Mouse (Mus musculus) monocyte, adult 5-6 weeks (primary cell): ENCODE measurements at regions not wholly inside any gene's neighbourhood (a gene's known extent, or its start where the extent isn't known, plus 50 kb on each side); places are given as distances from the start of the nearest gene placed in this dataset.
A peak's percentile ranks its signal among the peaks of the same experiment; 100 is the strongest.
"Not testable (repeated sequence)": the region's sequence is repeated elsewhere in the genome, so short reads cannot be mapped to it uniquely, and the experiment has no call there.

Source experiments
- ATAC-seq: fragments of 153-309, 156-312 bp; replicated peaks from 2 replicates; pipeline ENCODE4 v1.8.0; 2017; ENCODE audit warnings: mild to moderate bottlenecking; ENCODE audit not compliant: low TSS enrichment, insufficient number of reproducible peaks, severe bottlenecking, poor library complexity, low FRiP score

DNA sequence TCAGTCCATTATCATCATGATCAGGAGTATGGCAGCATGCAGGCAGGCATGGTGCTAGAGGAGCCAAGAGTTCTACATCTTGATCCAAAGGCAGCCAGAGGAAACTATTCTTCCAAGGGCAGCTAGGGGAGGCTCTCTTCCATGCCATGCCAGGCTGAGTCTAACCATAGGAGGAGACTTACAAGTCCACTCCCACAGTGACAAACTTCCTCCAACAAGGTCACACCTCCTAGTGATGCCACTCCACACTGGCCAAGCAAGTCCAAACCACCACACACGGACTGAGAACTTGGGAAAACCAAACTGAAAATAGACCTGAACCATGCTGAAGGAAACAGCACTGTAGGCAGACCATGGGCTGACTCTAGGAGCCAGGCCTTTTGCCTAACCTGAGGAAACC is 197.4 kb downstream of the Prex1 start:
- ATAC-seq = no peak

DNA sequence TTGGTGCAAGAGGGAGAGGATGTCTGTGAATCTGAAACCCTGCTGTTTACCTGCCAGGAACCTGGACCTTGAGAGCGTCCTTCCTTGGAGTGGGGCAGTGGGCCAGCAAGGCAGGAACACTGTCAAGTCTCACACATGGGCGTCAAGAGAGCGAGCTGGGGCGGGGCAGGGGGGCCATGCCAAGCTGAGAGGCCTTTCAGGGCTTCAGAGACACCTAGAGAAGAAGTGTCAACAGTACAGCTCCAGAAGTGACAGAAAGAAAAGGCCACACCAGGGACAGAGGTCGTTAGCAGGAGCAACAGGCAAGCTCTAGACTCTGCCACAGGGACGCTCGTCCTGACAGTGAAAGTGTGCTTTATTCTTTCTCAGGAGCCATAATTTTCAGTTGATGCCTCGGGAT is 199.0 kb downstream of the Prex1 start:
- no peak for ATAC-seq

DNA sequence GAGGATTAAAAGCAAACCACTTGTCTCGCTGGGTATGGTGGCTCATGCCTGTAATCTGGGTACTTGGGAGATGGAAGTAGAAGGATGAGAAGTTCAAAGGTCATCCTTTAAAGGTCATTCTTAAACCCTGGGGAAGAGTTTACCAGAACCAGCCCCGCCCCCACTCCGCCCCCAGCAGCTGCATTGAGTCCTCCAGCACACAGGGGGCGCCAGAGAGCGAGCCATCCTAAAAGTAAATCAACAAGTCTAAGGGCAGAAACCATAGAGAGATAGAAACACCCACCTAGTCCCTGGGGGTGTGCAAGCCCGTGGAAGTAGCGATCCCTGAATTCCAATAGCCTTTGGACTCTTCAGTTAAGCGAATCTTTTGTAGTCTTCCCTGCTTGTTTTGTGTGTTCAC is 201.1 kb downstream of the Prex1 start:
- ATAC-seq = 0 out of 2 replicates have a peak, but pooled peaks have one; percentile 25

DNA sequence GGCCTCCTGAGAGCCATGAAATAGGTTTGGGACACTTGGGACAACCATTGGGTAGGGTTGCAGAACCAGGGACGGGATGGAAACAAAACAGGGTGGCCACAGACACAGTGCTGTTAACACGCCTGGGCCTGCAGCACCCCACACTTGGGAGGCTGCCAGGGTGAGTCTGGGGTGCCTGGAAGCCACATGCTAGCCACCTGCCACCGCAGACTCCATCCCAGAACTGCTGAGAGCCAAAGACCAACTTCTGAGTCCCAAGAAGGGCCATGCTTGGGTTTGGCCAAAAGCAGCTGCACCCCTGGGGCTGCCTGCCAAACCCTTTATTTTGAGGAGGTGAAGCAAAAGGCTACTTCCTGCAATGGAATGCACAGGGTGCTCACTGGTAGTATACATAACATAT is 202.2 kb downstream of the Prex1 start:
- ATAC-seq = not testable (repeated sequence)

DNA sequence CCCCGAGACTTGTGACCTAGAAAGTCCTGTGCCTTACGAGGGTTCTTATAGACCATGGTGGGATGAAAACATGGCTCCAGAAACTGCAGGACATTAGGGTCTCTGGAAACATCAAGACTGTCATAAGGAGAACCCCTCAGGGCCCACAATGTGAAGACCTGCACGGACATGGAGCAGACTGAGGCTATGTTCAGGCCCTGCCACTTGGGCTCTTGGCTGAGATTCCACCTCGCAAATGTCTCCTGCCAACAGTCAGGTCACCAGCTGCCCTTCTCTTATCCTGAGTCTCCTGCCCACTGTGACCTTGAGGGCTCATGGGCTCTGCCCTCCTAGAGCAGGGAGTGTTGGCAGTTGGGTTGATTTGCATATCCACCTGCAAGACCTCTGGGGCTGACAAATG is 202.9 kb downstream of the Prex1 start:
- no peak for ATAC-seq

DNA sequence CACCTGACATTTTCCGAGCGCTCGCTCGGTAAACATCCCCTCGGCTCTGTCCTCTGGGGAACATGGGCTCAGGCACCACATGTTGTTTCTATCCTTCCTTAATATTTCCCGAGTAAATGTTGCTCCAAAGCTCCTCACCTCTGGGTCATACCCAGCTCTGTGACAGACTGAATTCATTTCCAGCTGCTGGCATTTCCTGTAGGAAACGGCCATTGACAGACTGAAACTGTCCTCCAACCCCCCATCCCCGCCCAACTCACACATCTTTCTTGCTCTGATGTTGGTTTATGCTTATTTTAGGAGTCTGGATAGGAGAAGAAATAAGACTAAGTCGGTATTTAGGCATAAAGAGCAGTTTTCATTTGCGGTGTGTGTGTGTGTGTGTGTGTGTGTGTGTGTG is 204.0 kb downstream of the Prex1 start:
- no peak for ATAC-seq

DNA sequence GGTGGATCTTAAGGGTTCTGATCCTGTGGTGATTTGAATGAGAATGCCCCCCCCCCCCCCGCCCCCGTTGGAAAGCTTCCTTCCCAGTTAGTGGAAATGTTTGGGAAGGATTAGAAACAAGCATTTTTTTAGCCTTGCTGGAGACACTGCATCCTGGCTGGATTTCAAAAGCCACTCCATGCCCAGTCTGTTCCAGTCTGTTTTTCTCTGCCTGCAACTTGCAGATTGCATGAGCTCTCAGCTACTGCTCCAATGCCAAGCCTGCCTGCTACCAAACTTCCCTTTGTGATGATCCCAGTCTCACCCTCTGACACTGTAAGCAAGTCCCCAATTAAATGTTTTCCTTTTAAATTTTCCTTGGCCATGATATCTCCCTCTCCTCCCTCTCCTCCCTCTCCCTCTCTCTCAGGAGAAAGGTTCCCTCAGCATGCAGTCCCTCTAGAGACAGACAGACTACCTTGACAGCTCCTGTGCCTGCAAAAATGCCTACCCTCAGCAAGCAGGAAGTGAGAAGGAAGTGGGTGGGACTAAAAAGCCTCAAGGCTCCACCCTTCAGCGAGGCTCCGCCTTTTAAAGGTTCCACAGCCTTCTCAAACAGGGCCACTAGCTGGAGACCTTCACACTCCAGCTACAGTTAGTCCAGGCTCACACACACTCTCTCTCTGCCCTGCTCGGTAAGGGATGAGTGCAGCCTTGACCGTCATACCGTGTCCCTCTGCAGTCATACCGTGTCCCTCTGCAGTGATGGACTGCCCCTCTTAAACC is 204.8 kb downstream of the Prex1 start:
- no peak for ATAC-seq

DNA sequence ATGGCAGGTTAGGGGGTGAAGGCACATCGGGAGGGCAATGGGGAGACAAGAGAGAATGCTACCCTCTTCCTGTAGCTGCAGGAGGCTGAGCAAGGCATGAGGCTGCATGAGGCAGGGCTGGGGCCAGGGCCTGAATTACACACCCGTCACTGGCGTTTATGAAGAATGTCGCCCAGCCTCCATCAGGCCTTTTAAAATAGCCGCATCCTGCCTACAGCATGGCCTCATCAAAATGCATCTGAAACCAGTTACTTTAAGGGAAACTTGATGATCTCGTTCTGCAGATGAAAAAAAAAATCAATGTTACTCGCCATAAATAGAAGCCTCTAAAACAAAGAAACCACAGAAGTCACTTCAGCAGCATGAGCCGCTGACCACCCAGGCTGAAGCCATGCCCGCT is 208.3 kb downstream of the Prex1 start:
- ATAC-seq = no peak; the same call in 1 of the 2 replicates

DNA sequence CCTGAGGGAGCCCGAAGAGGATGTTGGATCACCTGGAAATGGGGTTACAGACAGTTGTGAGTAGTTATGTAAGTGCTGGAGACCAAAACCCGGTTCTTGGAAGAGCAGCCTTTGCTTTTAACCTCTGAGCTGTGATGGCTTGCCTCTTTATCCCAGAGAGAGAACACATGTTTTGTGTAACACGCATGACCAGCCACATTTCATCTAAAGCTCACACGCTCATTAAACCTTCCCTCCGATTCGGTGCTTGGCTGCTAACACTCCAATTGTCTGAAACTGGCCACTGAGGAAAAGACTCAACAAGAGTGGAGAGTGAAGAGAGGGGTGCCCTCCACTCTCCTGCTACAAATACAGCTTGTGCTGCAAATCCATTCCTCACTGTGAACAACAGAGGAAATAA is 210.0 kb downstream of the Prex1 start:
- no peak for ATAC-seq

DNA sequence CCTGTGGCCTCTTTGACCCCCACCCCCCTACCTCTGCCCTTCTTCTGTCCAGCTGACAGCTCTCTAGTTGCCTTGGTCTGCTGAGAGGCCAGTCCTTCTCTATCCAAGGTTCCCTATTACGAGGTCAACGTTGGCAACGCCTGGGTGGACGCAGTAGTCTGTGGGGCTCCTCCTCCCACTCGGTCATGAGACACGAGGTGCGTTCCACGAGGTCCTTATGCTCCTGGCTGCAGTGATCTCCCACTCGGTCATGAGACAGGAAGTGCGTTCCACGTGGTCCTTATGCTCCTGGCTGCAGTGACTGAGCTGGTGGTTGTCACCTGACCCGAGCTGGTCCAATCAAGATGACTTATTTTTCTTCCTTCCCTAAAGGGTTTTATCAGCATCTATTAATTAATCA is 220.7 kb downstream of the Prex1 start:
- no peak; the same call in 1 of the 2 replicates for ATAC-seq

DNA sequence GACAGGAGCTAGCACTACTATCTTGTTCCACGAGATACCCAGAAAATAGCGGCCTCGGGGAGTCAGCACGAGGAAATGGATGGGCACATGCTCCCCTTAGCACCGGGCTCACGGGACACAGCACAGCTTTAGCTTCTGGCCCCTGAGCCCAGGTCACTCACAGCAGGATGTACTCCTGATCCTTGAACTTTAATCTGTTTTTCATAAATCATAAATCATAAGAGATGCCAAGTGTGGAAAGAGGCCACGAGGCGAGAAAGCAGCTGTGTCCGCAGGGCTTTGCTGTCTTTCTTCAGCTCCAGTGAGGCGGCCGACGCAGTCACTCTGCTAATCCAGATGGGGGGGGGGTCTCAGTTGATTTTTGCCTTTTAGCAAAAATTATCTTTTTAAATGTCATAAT is 221.2 kb downstream of the Prex1 start:
- no peak for ATAC-seq

DNA sequence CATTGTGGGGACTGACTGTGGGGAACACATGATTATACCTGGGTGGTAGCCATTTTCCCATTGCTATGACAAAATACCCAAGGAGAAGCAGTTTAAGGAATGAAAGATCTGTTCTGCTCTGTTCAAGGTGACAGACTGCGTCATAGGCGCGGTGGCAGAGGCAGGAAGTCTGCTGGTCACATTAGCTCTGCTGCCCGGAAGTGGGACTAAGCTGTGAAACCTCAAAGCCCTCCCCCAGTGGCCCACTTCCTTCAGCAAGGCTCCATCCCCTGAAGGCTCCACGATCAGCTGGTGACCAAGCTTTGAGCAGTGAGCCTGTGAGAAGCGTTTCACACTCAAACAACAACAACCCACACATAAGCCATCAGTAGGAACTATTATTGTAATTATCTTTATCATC is 221.8 kb downstream of the Prex1 start:
- ATAC-seq = peak; percentile 82

DNA sequence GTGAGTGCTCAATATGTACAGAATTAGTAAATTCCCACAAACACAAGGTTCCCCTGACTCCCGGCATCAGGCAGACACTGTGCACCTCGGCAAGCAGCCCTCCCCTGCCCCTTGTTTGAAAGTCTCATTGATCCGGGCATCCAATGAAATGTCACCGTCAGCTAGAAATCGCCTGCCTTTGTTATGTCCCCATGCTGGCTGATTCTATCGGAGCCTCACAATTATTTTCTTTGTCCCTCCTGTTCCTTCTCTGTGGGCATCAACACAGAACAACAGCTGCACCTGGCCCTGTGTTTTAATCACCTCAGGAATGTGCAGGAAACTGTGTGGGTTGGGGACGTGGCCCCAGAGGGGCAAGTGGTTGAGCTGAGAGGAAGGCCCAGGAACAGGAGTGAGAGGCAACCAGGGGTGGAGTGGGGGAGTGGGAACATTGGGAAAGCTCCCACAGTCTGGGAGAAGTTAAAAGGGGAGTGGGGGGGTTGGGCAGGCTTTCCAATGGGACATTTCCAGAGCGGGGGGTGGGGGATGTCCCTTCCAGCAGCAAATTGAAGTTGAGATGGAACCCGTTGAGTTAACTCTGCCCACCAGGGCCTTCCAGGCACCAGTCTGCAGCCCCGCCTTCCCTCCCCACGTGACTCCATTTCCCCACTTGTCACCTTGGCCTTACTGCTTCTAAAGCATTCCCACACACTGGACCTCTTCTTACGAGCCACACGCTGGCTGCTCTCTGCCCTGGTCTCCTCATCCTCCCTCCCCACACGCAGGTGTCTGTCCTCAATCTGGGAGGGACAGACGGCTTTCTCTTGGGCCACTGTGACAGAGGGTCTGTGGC is 224.4 kb downstream of the Prex1 start:
- no peak for ATAC-seq

DNA sequence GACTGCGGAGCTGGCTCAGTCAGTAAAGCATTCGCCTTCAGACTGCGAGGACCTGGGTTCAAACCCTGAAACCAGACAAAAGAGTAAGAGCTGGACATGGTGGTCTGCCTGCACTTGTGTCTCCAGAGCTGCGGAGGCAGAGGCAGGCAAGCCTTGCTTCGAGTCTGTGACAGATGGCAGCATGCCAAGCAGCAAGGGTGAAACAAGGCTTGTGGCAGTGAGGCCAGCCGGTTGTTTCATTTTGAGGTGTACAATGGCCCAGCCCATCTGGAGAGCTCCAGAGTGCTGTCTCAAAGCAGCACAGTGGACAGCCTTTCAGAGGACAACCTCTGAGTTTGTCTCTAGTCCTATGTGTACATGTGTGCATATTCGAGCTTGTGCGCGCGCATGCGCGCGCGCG is 225.9 kb downstream of the Prex1 start:
- ATAC-seq = no peak

DNA sequence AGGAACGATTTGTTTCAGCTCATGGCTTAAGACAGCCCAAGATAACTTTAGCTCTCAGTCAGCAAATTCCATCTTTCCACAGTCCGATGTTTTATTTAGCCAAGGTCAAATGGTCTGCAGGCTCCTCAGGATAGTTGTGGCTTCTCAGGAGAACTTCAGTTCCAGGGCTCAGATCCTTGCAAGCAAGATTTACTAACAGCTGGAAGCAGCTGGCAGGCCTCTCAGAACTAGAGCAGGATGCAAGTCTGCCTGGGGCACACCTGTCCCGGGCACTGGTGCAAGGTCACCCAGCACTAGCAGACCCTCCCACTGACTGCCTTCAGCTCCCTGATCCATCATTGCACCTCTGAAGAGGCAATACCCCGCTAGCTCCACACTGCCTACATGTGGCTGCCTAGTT is 227.8 kb downstream of the Prex1 start:
- ATAC-seq = no peak

DNA sequence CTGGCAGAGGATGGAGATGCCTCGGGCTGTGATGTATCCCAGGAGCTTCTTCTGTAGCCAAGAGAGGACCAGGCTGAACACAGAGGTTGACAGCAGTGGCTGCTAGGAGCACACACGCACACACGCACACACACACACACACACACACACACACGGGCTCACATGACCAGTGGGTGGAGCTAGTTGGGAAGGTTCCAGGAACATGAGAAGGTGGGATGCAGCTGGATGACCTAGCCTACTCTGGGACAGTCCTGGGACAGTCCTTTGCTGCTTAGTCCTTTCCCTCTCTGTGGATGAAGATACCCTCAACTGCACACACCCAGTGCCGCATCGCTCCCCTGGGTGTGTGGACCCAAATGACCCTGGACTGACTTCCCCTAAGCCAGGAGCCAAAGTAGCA is 228.3 kb downstream of the Prex1 start:
- ATAC-seq = no peak

DNA sequence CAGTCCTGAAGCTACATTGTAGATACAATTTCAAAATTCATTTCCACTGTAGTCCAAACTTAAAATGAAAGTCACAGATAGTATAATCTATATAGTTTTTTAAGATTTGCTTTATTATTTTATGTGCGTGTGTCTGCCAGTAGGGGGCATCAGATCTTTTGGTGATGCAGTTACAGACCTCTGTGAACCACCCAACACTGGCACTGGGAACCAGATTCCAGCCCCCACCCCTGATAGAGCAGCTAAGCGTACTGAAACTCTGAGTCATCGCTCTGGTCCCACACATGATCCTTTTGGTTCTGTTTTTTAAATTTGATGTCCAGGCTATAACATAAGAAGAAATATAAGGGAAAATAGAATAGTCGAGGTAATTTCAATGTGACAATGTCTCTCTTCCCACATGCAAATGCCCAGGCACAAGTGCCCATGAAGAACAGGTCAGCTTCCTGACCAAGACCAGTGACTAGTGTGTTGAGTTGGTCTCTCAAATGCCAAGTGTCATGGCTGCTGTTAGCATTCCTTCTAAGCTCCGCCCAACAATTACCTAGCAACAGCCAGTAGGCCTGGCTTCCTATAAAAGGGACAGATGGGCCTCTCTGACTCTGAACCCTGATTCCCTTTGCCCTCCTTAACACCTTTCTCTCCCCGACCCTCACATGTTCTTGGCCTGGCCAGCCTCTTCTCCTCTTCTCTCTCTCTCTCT is 229.9 kb downstream of the Prex1 start:
- ATAC-seq = no peak

DNA sequence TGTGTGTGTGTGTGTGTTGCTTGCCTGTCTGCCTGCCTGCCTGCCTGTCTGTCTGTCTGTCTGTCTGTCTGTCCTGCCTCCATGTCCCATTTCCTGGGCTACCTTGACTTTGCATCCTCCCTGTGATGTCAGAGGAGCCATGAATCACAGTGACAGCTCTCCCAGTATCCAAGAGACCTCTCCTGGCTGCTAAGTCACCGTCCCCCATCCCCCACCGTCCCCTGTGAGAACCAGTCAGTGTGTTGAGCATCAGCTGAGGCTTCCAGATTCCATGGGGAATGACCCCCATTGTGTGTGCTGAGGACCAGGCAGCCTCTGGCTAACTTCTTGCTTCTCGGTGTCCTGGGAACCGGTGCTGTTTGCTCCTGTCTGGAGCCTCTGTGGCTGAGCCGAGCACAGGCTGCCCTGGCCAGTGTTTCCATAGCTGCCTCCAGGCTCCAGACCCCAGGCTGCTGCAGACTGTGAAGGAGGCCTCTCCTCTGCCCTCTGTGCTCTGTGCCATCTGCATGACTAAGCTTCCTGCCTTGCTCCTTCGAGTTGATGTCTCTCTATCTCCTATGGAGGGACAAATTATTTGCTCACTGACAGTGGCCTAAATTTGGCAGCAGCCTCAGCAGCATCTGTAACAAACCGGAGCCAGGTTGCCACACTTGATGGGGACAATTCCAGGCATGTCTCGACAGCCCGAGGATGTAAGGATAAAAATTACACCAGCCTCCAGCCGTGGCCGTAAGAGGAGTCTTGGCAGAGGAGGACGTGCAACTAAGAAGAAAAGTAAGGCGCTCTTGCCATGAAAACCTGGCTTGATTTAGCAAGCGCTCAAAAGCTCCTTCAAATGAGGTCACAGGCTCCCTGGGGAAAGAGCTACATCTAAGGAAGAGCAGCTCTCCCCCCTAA is 230.7 kb downstream of the Prex1 start:
- no peak for ATAC-seq

DNA sequence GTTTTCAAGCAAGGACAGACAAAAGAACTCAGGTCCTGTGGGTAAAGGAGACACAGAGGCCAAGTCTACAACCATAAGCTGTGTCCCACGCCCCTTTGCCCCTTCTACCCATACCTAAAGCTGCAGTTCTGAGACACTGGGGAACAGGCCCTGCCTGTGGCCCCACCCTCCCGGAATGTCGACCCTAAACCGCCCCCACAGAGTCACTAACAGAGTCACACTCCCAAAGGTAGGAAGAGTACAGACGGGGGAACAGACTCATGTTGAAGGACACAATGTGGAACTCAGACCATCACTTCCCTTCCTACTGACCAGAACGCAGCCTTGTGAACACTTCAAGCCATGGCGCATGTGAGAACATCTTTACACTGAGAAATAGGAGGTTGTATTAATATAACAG is 231.9 kb downstream of the Prex1 start:
- no peak for ATAC-seq
